Mouse (Mus musculus): ENCODE measurements around the gene Zfp655. TPM values are rescaled to one million over a fixed set of nuclear protein-coding genes. Genes with fewer than 3 reads are reported as not detected.
"Not testable (repeated sequence)": the region's sequence is repeated elsewhere in the genome, so short reads cannot be mapped to it uniquely, and the experiment has no call there.

The Zfp655 gene
- polyA plus RNA-seq, 1 experiment, result 8.6 TPM

GRCm38 (mm10) chr5:145219981-145220380 lies 11.5 kb upstream of the Zfp655 start:
- 94% methylated on average over 8 of the region's 8 CpGs for WGBS
- H3K4me3 ChIP-seq (ENCODE audit: low read depth, low read length), result no peak overlapping the region
- H3K27ac ChIP-seq (ENCODE audit: insufficient read depth, low read depth, low read length), result no peak overlapping the region
- TF ChIP-seq POLR2A (IDR thresholded peaks at IDR 0.05; ENCODE audit: low read depth, low read length) (no peak), CTCF (IDR thresholded peaks at IDR 0.05; ENCODE audit: extremely low read depth, insufficient read length, insufficient replicate concordance, low read depth, low read length) (no peak)
- peaks cover 29% of the 10 kb centered on the region for H3K36me3 ChIP-seq (ENCODE audit: control insufficient read depth, insufficient read depth, low read length)
- H3K4me1 ChIP-seq (ENCODE audit: control insufficient read depth, insufficient read depth, insufficient read length, low read length), result peaks cover 17% of the 10 kb centered on the region
- H3K27me3 ChIP-seq (ENCODE audit: control insufficient read depth, insufficient read depth, low read length), result no peaks in the 10 kb centered on the region

- TF ChIP-seq POLR2A (IDR thresholded peaks at IDR 0.05; ENCODE audit: low read depth, low read length) (no peak; the same call in 1 of the 2 replicates), CTCF (IDR thresholded peaks at IDR 0.05; ENCODE audit: extremely low read depth, insufficient read length, insufficient replicate concordance, low read depth, low read length) (no peak)
- no peaks in the 10 kb centered on the region for H3K27me3 ChIP-seq (ENCODE audit: control insufficient read depth, insufficient read depth, low read length)
- H3K36me3 ChIP-seq (ENCODE audit: control insufficient read depth, insufficient read depth, low read length), result peaks cover 29% of the 10 kb centered on the region
- H3K4me1 ChIP-seq (ENCODE audit: control insufficient read depth, insufficient read depth, insufficient read length, low read length), result peaks cover 16% of the 10 kb centered on the region
- H3K4me3 ChIP-seq (ENCODE audit: low read depth, low read length), result no peak overlapping the region
- WGBS, result 39% methylated on average over 5 of the region's 5 CpGs
- peak overlapping the region; percentile 97 for H3K27ac ChIP-seq (ENCODE audit: insufficient read depth, low read depth, low read length)
These were observed 8.7 kb upstream of the Zfp655 start for GRCm38 (mm10) chr5:145222840-145223239.

GRCm38 (mm10) chr5:145223395-145223794 lies 8.1 kb upstream of the Zfp655 start:
- H3K4me1 ChIP-seq (ENCODE audit: control insufficient read depth, insufficient read depth, insufficient read length, low read length), result peaks cover 12% of the 10 kb centered on the region
- H3K4me3 ChIP-seq (ENCODE audit: low read depth, low read length), result no peak overlapping the region
- H3K27ac ChIP-seq (ENCODE audit: insufficient read depth, low read depth, low read length), result peak overlapping the region; percentile 97
- WGBS, result 47% methylated on average over 12 of the region's 12 CpGs
- H3K27me3 ChIP-seq (ENCODE audit: control insufficient read depth, insufficient read depth, low read length), result no peaks in the 10 kb centered on the region
- peaks cover 24% of the 10 kb centered on the region for H3K36me3 ChIP-seq (ENCODE audit: control insufficient read depth, insufficient read depth, low read length)
- TF ChIP-seq POLR2A (IDR thresholded peaks at IDR 0.05; ENCODE audit: low read depth, low read length) (no peak), CTCF (IDR thresholded peaks at IDR 0.05; ENCODE audit: extremely low read depth, insufficient read length, insufficient replicate concordance, low read depth, low read length) (no peak)

- Histone ChIP-seq H3K27me3 (ENCODE audit: control insufficient read depth, insufficient read depth, low read length) (no peaks in the 10 kb centered on the region), H3K27ac (ENCODE audit: insufficient read depth, low read depth, low read length) (0 out of 2 replicates have a peak overlapping the region, but pooled peaks have one; percentile 11), H3K4me1 (ENCODE audit: control insufficient read depth, insufficient read depth, insufficient read length, low read length) (peaks cover 12% of the 10 kb centered on the region; the same call in 1 of the 2 replicates), H3K36me3 (ENCODE audit: control insufficient read depth, insufficient read depth, low read length) (peaks cover 3% of the 10 kb centered on the region; the same call in 1 of the 2 replicates), H3K4me3 (ENCODE audit: low read depth, low read length) (no peak overlapping the region)
- 20% methylated on average over 2 of the region's 2 CpGs for WGBS
- TF ChIP-seq POLR2A (IDR thresholded peaks at IDR 0.05; ENCODE audit: low read depth, low read length) (no peak), CTCF (IDR thresholded peaks at IDR 0.05; ENCODE audit: extremely low read depth, insufficient read length, insufficient replicate concordance, low read depth, low read length) (no peak)
These were observed 5.1 kb upstream of the Zfp655 start for GRCm38 (mm10) chr5:145226453-145226852.

- WGBS, result 93% methylated on average over 6 of the region's 6 CpGs
These were observed 2.2 kb upstream of the Zfp655 start for GRCm38 (mm10) chr5:145229283-145229682.

GRCm38 (mm10) chr5:145230641-145231040 lies 874 bp upstream of the Zfp655 start:
- no peak overlapping the region for H3K4me3 ChIP-seq (ENCODE audit: low read depth, low read length)
- 80% methylated on average over 4 of the region's 4 CpGs for WGBS
- no peaks in the 10 kb centered on the region; the same call in 1 of the 2 replicates for H3K4me1 ChIP-seq (ENCODE audit: control insufficient read depth, insufficient read depth, insufficient read length, low read length)
- TF ChIP-seq POLR2A (IDR thresholded peaks at IDR 0.05; ENCODE audit: low read depth, low read length), result no peak
- no peak for TF ChIP-seq CTCF (IDR thresholded peaks at IDR 0.05; ENCODE audit: extremely low read depth, insufficient read length, insufficient replicate concordance, low read depth, low read length)
- peaks cover 21% of the 10 kb centered on the region for H3K36me3 ChIP-seq (ENCODE audit: control insufficient read depth, insufficient read depth, low read length)
- H3K27ac ChIP-seq (ENCODE audit: insufficient read depth, low read depth, low read length), result peak overlapping the region; percentile 94; the same call in 1 of the 2 replicates
- no peaks in the 10 kb centered on the region for H3K27me3 ChIP-seq (ENCODE audit: control insufficient read depth, insufficient read depth, low read length)

More at GRCm38 (mm10) chr5:145229283-145229682, 2.2 kb upstream of the Zfp655 start:
- H3K4me3 ChIP-seq (ENCODE audit: low read depth, low read length); H3K36me3 ChIP-seq (ENCODE audit: control insufficient read depth, insufficient read depth, low read length); H3K4me1 ChIP-seq (ENCODE audit: control insufficient read depth, insufficient read depth, insufficient read length, low read length); H3K27me3 ChIP-seq (ENCODE audit: control insufficient read depth, insufficient read depth, low read length); H3K27ac ChIP-seq (ENCODE audit: insufficient read depth, low read depth, low read length): not testable (repeated sequence)

- under 1% methylated on average over 47 of the region's 49 CpGs for WGBS
- peak overlapping the region; percentile 85 for H3K27ac ChIP-seq (ENCODE audit: insufficient read depth, low read depth, low read length)
- TF ChIP-seq CTCF (IDR thresholded peaks at IDR 0.05; ENCODE audit: extremely low read depth, insufficient read length, insufficient replicate concordance, low read depth, low read length) (no peak), POLR2A (IDR thresholded peaks at IDR 0.05; ENCODE audit: low read depth, low read length) (no peak)
- H3K4me3 ChIP-seq (ENCODE audit: low read depth, low read length), result peak overlapping the region; percentile 86
- no peaks in the 10 kb centered on the region for H3K27me3 ChIP-seq (ENCODE audit: control insufficient read depth, insufficient read depth, low read length)
- H3K4me1 ChIP-seq (ENCODE audit: control insufficient read depth, insufficient read depth, insufficient read length, low read length), result no peaks in the 10 kb centered on the region; the same call in 1 of the 2 replicates
- peaks cover 30% of the 10 kb centered on the region for H3K36me3 ChIP-seq (ENCODE audit: control insufficient read depth, insufficient read depth, low read length)
These were observed 437 bp downstream of the Zfp655 start for GRCm38 (mm10) chr5:145231893-145232411.

Data from small intestine, adult 2 months (tissue).